Mouse (Mus musculus) intestine, embryonic 15.5 days (tissue): ENCODE results near the gene Abhd12b. TPM values are rescaled to one million over a fixed set of nuclear protein-coding genes. Genes with fewer than 3 reads are reported as not detected.

Experiments
- polyA plus RNA-seq: library from polyadenylated mRNA; unstranded; fragments of >200 nt; fragmentation: Nextera tagmentation; extraction: Ambion mirVana; gene quantifications from 2 replicates; pipeline ENCODE4 v1.2.1, GENCODE M21; 2015

Abhd12b gene
- polyA plus RNA-seq, 1 experiment from 2014 or later = 0.11 TPM

Other genes with a start within 250 kb of the Abhd12b start
- 5.1 and 5.6 TPM in 2 replicates for gene Sav1, start 167.1 kb upstream of the Abhd12b start, polyA plus RNA-seq
- 8.4 and 9.1 TPM in 2 replicates for gene Nin, start 40.4 kb upstream of the Abhd12b start, polyA plus RNA-seq
- gene Pygl, start 77.3 kb downstream of the Abhd12b start, polyA plus RNA-seq = 24.3 and 24.5 TPM in 2 replicates
- gene Trim9, start 193.5 kb downstream of the Abhd12b start, polyA plus RNA-seq = 1.5 and 1.7 TPM in 2 replicates